Mouse (Mus musculus) spleen, postnatal 4 days (tissue): ENCODE results near the gene Nsdhl.

Experiments
- DNase-seq, 2 experiments: peaks; one replicate each; pipeline ENCODE4 v3.0.0; 2022; ENCODE audit warnings: low spot score in 2 of 2

Gene Nsdhl

DNA sequence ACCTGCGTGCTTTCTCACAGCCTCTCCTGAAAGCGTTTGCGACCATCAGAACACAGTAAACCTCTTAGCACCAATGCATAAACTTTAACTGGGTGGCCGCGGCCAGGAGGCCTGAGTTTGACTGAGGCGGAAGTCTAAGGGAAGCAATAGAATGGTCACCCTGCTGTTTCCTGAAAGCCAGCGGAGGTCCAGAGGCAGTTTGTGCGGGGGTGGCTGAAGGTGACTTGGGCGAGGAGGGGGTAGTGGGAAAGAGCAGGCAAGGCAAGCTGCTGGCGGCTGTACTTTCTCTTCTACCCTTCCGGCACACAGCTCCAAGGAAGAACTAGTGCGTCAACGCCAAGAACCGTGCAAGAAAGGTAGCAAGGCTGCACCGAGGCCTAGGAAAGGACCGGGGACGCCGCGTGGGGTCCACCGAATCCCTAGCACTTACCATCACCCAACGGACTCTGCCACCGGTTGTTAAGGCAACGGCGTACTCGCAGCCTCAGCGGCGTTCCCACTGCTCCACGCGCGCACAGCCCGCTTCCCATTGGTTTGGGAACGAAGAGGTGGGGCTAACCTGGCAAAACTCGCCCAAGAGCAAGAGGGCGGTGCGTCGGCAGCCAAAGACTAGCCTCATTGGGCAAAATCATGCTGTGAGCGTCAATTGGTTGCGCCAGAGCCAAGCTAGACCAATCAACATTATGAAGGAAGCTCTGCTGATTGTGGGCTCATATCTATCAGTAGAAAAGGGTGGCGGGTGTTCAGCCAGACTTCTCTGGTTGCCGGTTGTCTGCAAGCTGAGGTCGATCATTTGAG, at the start of gene Nsdhl, which contains the start of gene Cetn2:
Nsdhl (plus strand) TSS at position 674 of the 798 bp plus-strand sequence.
Cetn2 (minus strand) TSS at position 528 of the 798 bp plus-strand sequence.
- DNase-seq, result peak; percentile 83 to 87

- DNase-seq, result no peak
Observed at GRCm38 (mm10) chrX:72895388-72896054, 22.8 kb upstream of the Nsdhl start.

- no peak for DNase-seq
Observed at GRCm38 (mm10) chrX:72896055-72896437, 22.3 kb upstream of the Nsdhl start.

DNA sequence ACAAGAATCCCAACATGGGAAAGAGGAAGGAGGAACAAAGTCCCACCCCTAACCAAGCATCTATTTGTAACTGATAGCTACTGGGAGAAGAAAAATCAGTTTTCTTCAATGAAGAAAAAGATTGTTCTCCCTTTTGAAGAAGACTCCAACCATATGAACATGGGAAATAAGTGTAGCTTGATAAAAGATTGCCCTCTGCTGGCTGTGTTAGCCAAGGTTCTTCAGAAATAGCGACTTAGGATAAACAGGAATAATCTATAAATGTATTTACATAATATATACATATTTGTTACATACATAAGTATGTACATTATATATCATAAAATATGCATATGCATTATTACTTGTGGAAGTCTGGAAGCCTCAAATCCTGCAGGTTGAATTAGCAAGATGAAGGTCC, 15.8 kb upstream of the Nsdhl start:
- DNase-seq, result no peak

- no peak for DNase-seq
Observed at GRCm38 (mm10) chrX:72907619-72908403, 10.5 kb upstream of the Nsdhl start.

GRCm38 (mm10) chrX:72908404-72908741, 10.0 kb upstream of the Nsdhl start:
- no peak for DNase-seq

GRCm38 (mm10) chrX:72911611-72912010, 6.7 kb upstream of the Nsdhl start:
- DNase-seq, result no peak

- no peak for DNase-seq
Observed at GRCm38 (mm10) chrX:72918682-72919059, 314 bp downstream of the Nsdhl start.

DNA sequence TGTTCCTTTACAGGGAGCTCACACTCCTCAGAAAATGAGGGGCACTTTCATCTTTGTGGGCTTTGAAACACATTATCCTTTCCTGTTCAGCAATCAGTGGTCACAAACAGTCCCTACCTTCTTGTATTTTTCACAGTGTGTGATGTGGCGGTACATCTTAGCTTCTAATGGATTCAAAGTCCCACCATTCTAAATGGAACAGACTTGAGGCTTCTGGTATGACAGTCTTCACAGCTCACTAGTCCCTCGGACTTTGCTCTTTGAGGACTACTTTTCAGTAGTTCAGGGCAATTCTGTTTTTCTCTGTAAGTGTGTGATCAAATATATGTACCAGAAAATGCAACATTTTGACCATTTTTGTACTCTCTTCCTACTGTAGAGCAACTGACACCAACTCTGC, 3.0 kb downstream of the Nsdhl start:
- no peak for DNase-seq

GRCm38 (mm10) chrX:72953464-72953863, 35.1 kb downstream of the Nsdhl start:
- DNase-seq, result no peak

DNA sequence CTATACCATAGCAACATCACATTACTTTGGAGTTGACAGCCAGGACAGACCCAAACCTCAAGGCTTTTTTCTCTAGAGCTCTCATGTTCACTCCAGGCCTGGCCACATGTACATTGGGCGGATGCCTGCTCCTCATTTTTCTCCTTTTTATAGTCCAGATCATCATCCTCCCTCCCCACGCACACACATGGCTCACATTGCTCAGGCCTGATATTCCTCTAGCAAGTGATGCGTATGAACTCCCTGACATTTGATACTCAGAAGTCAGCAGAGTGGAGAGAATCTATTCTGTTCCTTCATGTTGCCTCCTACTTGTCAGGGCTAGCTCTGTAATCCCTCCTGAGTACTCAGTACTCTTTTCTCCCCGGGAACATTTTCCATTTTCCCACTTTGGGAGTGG, 38.1 kb downstream of the Nsdhl start:
- DNase-seq, result no peak

GRCm38 (mm10) chrX:72960431-72960830, 42.1 kb downstream of the Nsdhl start:
- DNase-seq, result no peak

DNA sequence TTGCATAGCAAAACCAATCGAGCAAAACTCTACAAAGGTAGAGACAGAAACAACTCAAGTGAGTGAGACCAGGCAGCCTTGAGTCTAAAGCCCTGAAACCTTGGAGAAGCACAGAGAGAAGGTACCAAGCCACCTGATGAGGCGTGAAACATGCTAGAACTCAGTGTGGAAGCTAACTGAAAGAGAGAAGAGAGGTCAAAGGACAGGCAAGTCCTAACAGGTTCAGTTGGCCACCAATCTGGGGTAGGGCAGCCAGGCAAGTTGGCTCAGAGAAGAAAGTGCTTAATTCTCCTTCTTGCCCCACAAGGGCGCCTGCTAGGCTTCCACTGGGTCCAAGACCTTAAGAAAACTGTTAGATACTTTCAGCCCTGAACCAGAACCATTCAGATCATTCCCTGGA, 43.2 kb downstream of the Nsdhl start:
- no peak for DNase-seq

GRCm38 (mm10) chrX:72962743-72963142, 44.4 kb downstream of the Nsdhl start:
- DNase-seq, result no peak

- DNase-seq, result no peak
Observed at GRCm38 (mm10) chrX:72982831-72983230, 64.5 kb downstream of the Nsdhl start.

DNA sequence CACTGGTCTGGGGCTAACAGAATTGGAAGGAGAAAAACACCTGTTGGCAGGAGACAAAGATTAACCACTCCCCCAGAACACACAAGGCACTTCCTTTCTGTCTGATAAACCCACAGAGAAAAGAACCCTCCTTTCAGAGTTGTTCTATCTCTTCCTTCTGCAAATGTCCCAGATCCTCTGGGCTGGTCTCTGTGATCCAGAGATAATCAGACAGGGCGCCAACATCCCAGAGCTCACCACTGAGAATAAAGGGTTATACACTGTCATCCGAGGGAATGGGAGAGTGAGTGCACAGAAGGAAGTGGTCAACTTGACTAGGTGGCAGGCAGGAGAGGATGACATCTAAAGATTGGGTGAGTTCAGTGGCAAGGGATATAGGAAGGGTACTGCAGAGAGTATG, 67.2 kb downstream of the Nsdhl start:
- DNase-seq, result peak in 1 of 2 experiments; percentile 52

- peak in 1 of 2 experiments; percentile 66 for DNase-seq
Observed at GRCm38 (mm10) chrX:72986841-72987519, 68.6 kb downstream of the Nsdhl start, which contains the start of gene Zfp185. Gene Zfp185, plus strand, starts transcription at chrX:72987339.

DNA sequence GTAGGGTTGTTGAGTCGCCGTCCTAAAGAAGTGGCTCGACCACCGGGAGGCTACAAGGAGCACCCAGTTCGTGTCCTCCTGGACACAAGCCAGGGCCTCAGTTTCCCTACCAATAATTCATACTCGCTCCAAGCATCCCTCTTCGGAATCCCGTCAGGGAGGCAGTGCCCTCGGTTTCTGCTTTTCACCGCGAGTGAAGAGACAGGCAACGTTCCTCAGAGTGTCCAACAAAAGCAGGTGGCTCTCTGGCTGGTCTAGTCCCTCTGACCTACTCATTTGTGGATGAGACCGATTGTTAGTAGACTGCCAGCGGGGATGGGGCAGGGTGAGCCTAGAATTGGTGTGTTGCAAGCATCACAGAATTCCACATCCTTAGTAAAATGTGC, 69.2 kb downstream of the Nsdhl start:
- peak in 1 of 2 experiments; percentile 56 for DNase-seq

GRCm38 (mm10) chrX:72988431-72988830, 70.1 kb downstream of the Nsdhl start:
- DNase-seq, result no peak

DNA sequence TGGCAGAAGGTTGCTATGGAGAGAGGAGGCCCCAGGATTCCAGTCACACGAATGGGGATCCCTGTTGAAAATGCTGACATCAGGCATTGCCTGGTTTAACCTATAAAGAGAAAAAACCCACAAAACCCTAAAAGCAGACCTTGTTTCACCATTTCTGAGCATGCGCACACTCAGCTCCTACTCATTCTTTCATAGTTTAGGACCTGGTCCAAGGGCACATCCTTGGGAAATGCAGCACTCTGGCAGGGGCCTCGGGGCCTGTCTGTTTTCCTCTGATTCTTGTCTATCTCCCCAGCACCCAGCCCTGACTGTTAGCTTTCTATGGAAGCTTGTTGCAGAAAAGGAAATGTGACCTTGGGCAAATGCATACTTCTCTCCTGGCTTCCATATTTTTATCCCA, 72.2 kb downstream of the Nsdhl start:
- DNase-seq, result no peak

DNA sequence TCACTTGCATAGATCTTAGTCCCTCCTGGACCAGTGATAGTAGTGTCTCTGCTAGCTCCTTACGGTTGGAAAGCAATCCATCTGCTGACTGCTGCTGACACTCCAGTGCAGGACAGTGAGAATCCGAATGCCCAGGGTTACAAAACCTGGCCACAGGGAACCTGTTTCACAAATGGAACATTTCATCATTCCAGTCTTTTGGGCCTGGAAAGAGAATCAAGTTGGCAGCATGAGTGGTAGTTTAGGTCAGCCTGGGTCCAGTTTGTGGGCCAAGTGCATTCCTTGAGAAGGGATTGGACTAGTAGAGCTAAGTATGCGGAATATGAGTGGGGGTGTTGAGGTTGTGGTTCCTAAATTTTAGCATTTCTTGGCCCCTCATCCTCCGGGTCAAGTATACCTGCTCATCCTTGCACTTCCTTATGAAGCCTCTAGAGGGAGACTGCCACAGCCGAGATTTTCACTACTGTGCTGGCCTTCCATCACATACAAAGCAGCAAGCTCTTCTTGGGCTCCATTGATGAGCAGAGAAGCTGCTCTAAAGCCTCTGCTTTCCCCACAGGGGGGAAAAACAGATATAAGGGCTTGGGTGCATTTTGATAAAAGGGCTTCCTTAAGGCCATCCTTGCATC, 74.0 kb downstream of the Nsdhl start:
- no peak for DNase-seq
